Mouse (Mus musculus) cerebellum, adult 8-10 months (tissue): Measurements from ENCODE around the gene Ccdc63.

ENCODE experiments used
- DNase-seq: peaks from one replicate; pipeline ENCODE4 v3.0.0; 2022

Gene Ccdc63

GRCm38 (mm10) chr5:122080930-122081329 lies 59.7 kb downstream of the Ccdc63 start:
- peak; percentile 76 for DNase-seq

GRCm38 (mm10) chr5:122079796-122080195 lies 60.8 kb downstream of the Ccdc63 start:
- DNase-seq: no peak

GRCm38 (mm10) chr5:122077244-122077643 lies 63.4 kb downstream of the Ccdc63 start:
- DNase-seq: no peak

GRCm38 (mm10) chr5:122075736-122076135 lies 64.9 kb downstream of the Ccdc63 start:
- DNase-seq: no peak

- no peak for DNase-seq
Observed at GRCm38 (mm10) chr5:122071997-122072396, 68.6 kb downstream of the Ccdc63 start.

- DNase-seq: no peak
Observed at GRCm38 (mm10) chr5:122070963-122071800, 69.4 kb downstream of the Ccdc63 start.

GRCm38 (mm10) chr5:122068563-122068962 lies 72.1 kb downstream of the Ccdc63 start:
- no peak for DNase-seq

- DNase-seq: no peak
Observed at GRCm38 (mm10) chr5:122063204-122063933, 77.3 kb downstream of the Ccdc63 start.

- no peak for DNase-seq
Observed at GRCm38 (mm10) chr5:122062479-122062878, 78.1 kb downstream of the Ccdc63 start.

- no peak for DNase-seq
Observed at GRCm38 (mm10) chr5:122060767-122061333, 79.8 kb downstream of the Ccdc63 start.

GRCm38 (mm10) chr5:122059060-122060017 lies 81.3 kb downstream of the Ccdc63 start:
- DNase-seq: peak; percentile 67
